Mouse (Mus musculus): ENCODE results near the gene Shkbp1. TPM values are rescaled to one million over a fixed set of nuclear protein-coding genes. Genes with fewer than 3 reads are reported as not detected.

The Shkbp1 gene
- polyA plus RNA-seq, 1 experiment = 44.5 TPM

- Histone ChIP-seq H3K4me3 (ENCODE audit: low read depth, low read length) (peak overlapping the region; percentile 27), H3K27me3 (ENCODE audit: control insufficient read depth, insufficient read depth, low read length, poor library complexity, severe bottlenecking) (no peaks in the 10 kb centered on the region), H3K27ac (ENCODE audit: insufficient read depth, low read length) (no peak overlapping the region), H3K9me3 (replicated peaks; ENCODE audit: control insufficient read depth, insufficient read depth, low read length, poor library complexity, severe bottlenecking) (no peaks in the 10 kb centered on the region), H3K4me1 (ENCODE audit: control insufficient read depth, insufficient read depth, low read length) (no peaks in the 10 kb centered on the region), H3K36me3 (ENCODE audit: control insufficient read depth, insufficient read depth, low read length, poor library complexity, severe bottlenecking) (peaks cover 30% of the 10 kb centered on the region), H3K9ac (ENCODE audit: low read depth, poor library complexity, severe bottlenecking) (0 out of 2 replicates have a peak overlapping the region, but pooled peaks have one; percentile 0)
- TF ChIP-seq POLR2A (IDR thresholded peaks at IDR 0.05; ENCODE audit: insufficient read depth, low read length) (no peak), CTCF (IDR thresholded peaks at IDR 0.05; ENCODE audit: low read depth, low read length) (no peak), EP300 (IDR thresholded peaks at IDR 0.05; ENCODE audit: insufficient read depth, low read depth, low read length) (no peak)
These were observed 33.5 kb downstream of the Shkbp1 start for GRCm38 (mm10) chr7:27322291-27322690.

- H3K4me1 ChIP-seq (ENCODE audit: control insufficient read depth, insufficient read depth, low read length) = no peaks in the 10 kb centered on the region
- H3K9ac ChIP-seq (ENCODE audit: low read depth, poor library complexity, severe bottlenecking) = no peak overlapping the region
- no peaks in the 10 kb centered on the region for H3K27me3 ChIP-seq (ENCODE audit: control insufficient read depth, insufficient read depth, low read length, poor library complexity, severe bottlenecking)
- no peak overlapping the region for H3K4me3 ChIP-seq (ENCODE audit: low read depth, low read length)
- peaks cover 30% of the 10 kb centered on the region for H3K36me3 ChIP-seq (ENCODE audit: control insufficient read depth, insufficient read depth, low read length, poor library complexity, severe bottlenecking)
- no peak for TF ChIP-seq POLR2A (IDR thresholded peaks at IDR 0.05; ENCODE audit: insufficient read depth, low read length)
- no peak for TF ChIP-seq CTCF (IDR thresholded peaks at IDR 0.05; ENCODE audit: low read depth, low read length)
- no peak for TF ChIP-seq EP300 (IDR thresholded peaks at IDR 0.05; ENCODE audit: insufficient read depth, low read depth, low read length)
- H3K9me3 ChIP-seq (replicated peaks; ENCODE audit: control insufficient read depth, insufficient read depth, low read length, poor library complexity, severe bottlenecking) = peaks cover 5% of the 10 kb centered on the region
- no peak overlapping the region for H3K27ac ChIP-seq (ENCODE audit: insufficient read depth, low read length)
These were observed 36.4 kb downstream of the Shkbp1 start for GRCm38 (mm10) chr7:27319411-27319810.

- Histone ChIP-seq H3K4me1 (ENCODE audit: control insufficient read depth, insufficient read depth, low read length) (no peaks in the 10 kb centered on the region), H3K9me3 (replicated peaks; ENCODE audit: control insufficient read depth, insufficient read depth, low read length, poor library complexity, severe bottlenecking) (peaks cover 19% of the 10 kb centered on the region), H3K27me3 (ENCODE audit: control insufficient read depth, insufficient read depth, low read length, poor library complexity, severe bottlenecking) (no peaks in the 10 kb centered on the region), H3K9ac (ENCODE audit: low read depth, poor library complexity, severe bottlenecking) (no peak overlapping the region), H3K4me3 (ENCODE audit: low read depth, low read length) (no peak overlapping the region), H3K27ac (ENCODE audit: insufficient read depth, low read length) (no peak overlapping the region), H3K36me3 (ENCODE audit: control insufficient read depth, insufficient read depth, low read length, poor library complexity, severe bottlenecking) (peaks cover 33% of the 10 kb centered on the region)
- no peak for TF ChIP-seq CTCF (IDR thresholded peaks at IDR 0.05; ENCODE audit: low read depth, low read length)
- no peak for TF ChIP-seq EP300 (IDR thresholded peaks at IDR 0.05; ENCODE audit: insufficient read depth, low read depth, low read length)
- no peak for TF ChIP-seq POLR2A (IDR thresholded peaks at IDR 0.05; ENCODE audit: insufficient read depth, low read length)
These were observed 39.9 kb downstream of the Shkbp1 start for GRCm38 (mm10) chr7:27315958-27316357.

GRCm38 (mm10) chr7:27314393-27314792, 41.4 kb downstream of the Shkbp1 start:
- Histone ChIP-seq H3K4me3 (ENCODE audit: low read depth, low read length) (no peak overlapping the region), H3K4me1 (ENCODE audit: control insufficient read depth, insufficient read depth, low read length) (no peaks in the 10 kb centered on the region)
- TF ChIP-seq POLR2A (IDR thresholded peaks at IDR 0.05; ENCODE audit: insufficient read depth, low read length) (no peak), CTCF (IDR thresholded peaks at IDR 0.05; ENCODE audit: low read depth, low read length) (peak; percentile 16), EP300 (IDR thresholded peaks at IDR 0.05; ENCODE audit: insufficient read depth, low read depth, low read length) (no peak)

GRCm38 (mm10) chr7:27311651-27312284, 44.1 kb downstream of the Shkbp1 start:
- Histone ChIP-seq H3K4me1 (ENCODE audit: control insufficient read depth, insufficient read depth, low read length) (no peaks in the 10 kb centered on the region), H3K27me3 (ENCODE audit: control insufficient read depth, insufficient read depth, low read length, poor library complexity, severe bottlenecking) (no peaks in the 10 kb centered on the region), H3K4me3 (ENCODE audit: low read depth, low read length) (peak overlapping the region; percentile 58), H3K9me3 (replicated peaks; ENCODE audit: control insufficient read depth, insufficient read depth, low read length, poor library complexity, severe bottlenecking) (peaks cover 19% of the 10 kb centered on the region), H3K27ac (ENCODE audit: insufficient read depth, low read length) (peak overlapping the region; percentile 95), H3K9ac (ENCODE audit: low read depth, poor library complexity, severe bottlenecking) (peak overlapping the region; percentile 57), H3K36me3 (ENCODE audit: control insufficient read depth, insufficient read depth, low read length, poor library complexity, severe bottlenecking) (peaks cover 16% of the 10 kb centered on the region)
- TF ChIP-seq POLR2A (IDR thresholded peaks at IDR 0.05; ENCODE audit: insufficient read depth, low read length) (no peak), EP300 (IDR thresholded peaks at IDR 0.05; ENCODE audit: insufficient read depth, low read depth, low read length) (no peak), CTCF (IDR thresholded peaks at IDR 0.05; ENCODE audit: low read depth, low read length) (no peak)

More at GRCm38 (mm10) chr7:27314393-27314792, 41.4 kb downstream of the Shkbp1 start:
- H3K27me3 ChIP-seq (ENCODE audit: control insufficient read depth, insufficient read depth, low read length, poor library complexity, severe bottlenecking) = no peaks in the 10 kb centered on the region
- peaks cover 19% of the 10 kb centered on the region for H3K9me3 ChIP-seq (replicated peaks; ENCODE audit: control insufficient read depth, insufficient read depth, low read length, poor library complexity, severe bottlenecking)
- H3K36me3 ChIP-seq (ENCODE audit: control insufficient read depth, insufficient read depth, low read length, poor library complexity, severe bottlenecking) = peaks cover 32% of the 10 kb centered on the region
- H3K27ac ChIP-seq (ENCODE audit: insufficient read depth, low read length) = no peak overlapping the region
- H3K9ac ChIP-seq (ENCODE audit: low read depth, poor library complexity, severe bottlenecking) = no peak overlapping the region

- H3K9me3 ChIP-seq (replicated peaks; ENCODE audit: control insufficient read depth, insufficient read depth, low read length, poor library complexity, severe bottlenecking) = peaks cover 19% of the 10 kb centered on the region
These were observed 44.8 kb downstream of the Shkbp1 start for GRCm38 (mm10) chr7:27310996-27311535.

More at GRCm38 (mm10) chr7:27310996-27311535, 44.8 kb downstream of the Shkbp1 start:
- no peaks in the 10 kb centered on the region for H3K4me1 ChIP-seq (ENCODE audit: control insufficient read depth, insufficient read depth, low read length)
- H3K27ac ChIP-seq (ENCODE audit: insufficient read depth, low read length) = peak overlapping the region; percentile 97
- TF ChIP-seq CTCF (IDR thresholded peaks at IDR 0.05; ENCODE audit: low read depth, low read length) (no peak), POLR2A (IDR thresholded peaks at IDR 0.05; ENCODE audit: insufficient read depth, low read length) (peak; percentile 13)
- peak overlapping the region; percentile 57 for H3K9ac ChIP-seq (ENCODE audit: low read depth, poor library complexity, severe bottlenecking)
- H3K4me3 ChIP-seq (ENCODE audit: low read depth, low read length) = peak overlapping the region; percentile 71
- H3K27me3 ChIP-seq (ENCODE audit: control insufficient read depth, insufficient read depth, low read length, poor library complexity, severe bottlenecking) = no peaks in the 10 kb centered on the region
- H3K36me3 ChIP-seq (ENCODE audit: control insufficient read depth, insufficient read depth, low read length, poor library complexity, severe bottlenecking) = peaks cover 16% of the 10 kb centered on the region

All from ES-Bruce4 (cell line).